Mouse (Mus musculus) adrenal gland, adult (tissue): ENCODE measurements around the gene Adamts12.

Experiments used
- DNase-seq, 2 experiments: peaks; one replicate each; pipeline ENCODE4 v3.0.0; 2022 to 2023; ENCODE audit warnings: low spot score in 1 of 2; ENCODE audit not compliant: inconsistent age in 2 of 2

Adamts12 gene

GRCm38 (mm10) chr15:11396421-11396820 lies 331.8 kb downstream of the Adamts12 start:
- DNase-seq = peak in 1 of 2 experiments; percentile 15
